Mouse (Mus musculus) megakaryocyte, embryonic 14.5 days (primary cell): ENCODE measurements at regions not wholly inside any gene's neighbourhood (a gene's known extent, or its start where the extent isn't known, plus 50 kb on each side); places are given as distances from the start of the nearest gene placed in this dataset.

ENCODE experiments used
- FLI1 ChIP-seq: IDR thresholded peaks from 2 replicates; pipeline ENCODE4 v1.6.1; 2012; ENCODE audit warnings: low read length, inconsistent platforms, mixed read lengths
- GATA1 ChIP-seq: IDR thresholded peaks from 3 replicates; pipeline ENCODE4 v1.6.1; 2012; ENCODE audit warnings: mixed read lengths, low read length, inconsistent platforms, borderline replicate concordance

DNA sequence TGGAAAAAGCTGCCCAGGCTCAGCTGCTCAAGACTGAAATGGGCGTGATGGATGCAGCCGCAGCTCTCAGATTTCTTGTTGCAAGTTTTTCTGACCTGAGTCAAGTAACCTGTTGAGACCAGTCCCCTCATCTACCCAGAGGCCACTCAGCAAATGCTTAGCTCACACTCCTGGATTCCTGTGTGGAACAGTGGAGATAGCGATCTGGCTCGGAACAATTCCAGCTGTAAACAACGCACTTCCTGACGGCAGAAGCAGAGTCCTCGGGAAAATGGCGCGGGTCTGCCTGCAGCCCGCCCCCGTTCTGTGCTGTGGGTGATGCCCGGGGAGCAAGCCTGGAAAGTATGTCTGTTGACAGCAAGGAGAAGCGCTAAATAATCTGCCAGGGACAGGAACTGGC, 117.7 kb downstream of the Tmem17 start:
- TF ChIP-seq GATA1 (no peak), FLI1 (no peak)
